Mouse (Mus musculus): ENCODE results near the gene Chchd5. TPM values are rescaled to one million over a fixed set of nuclear protein-coding genes. Genes with fewer than 3 reads are reported as not detected.

The Chchd5 gene
- polyA plus RNA-seq, 1 experiment = 19.9 TPM

- H3K4me1 ChIP-seq (ENCODE audit: control insufficient read depth, insufficient read depth, low read length) = no peaks in the 10 kb centered on the region
- WGBS = under 1% methylated on average over 35 of the region's 35 CpGs
- peak within 1 kb of the TSS; percentile 95 for H3K4me3 ChIP-seq (replicated peaks; ENCODE audit: control insufficient read depth, low read depth, low read length)
- no peak within 1 kb of the TSS for H3K27ac ChIP-seq (ENCODE audit: control insufficient read depth, insufficient read depth, low read depth, low read length, poor library complexity)
- no peak for TF ChIP-seq CTCF (IDR thresholded peaks at IDR 0.05; ENCODE audit: control insufficient read depth, insufficient read depth, low read length)
- peak; percentile 77; the same call in 1 of the 2 replicates for TF ChIP-seq POLR2A (IDR thresholded peaks at IDR 0.05; ENCODE audit: borderline replicate concordance, control insufficient read depth, low read depth, low read length)
Measured at GRCm38 (mm10) chr2:129100784-129101310, 28.7 kb upstream of the Chchd5 start, which contains the start of gene Polr1b. Gene Polr1b (plus strand): TSS chr2:129100995.

- H3K4me1 ChIP-seq (ENCODE audit: control insufficient read depth, insufficient read depth, low read length) = peaks cover 2% of the 10 kb centered on the region
- H3K27ac ChIP-seq (ENCODE audit: control insufficient read depth, insufficient read depth, low read depth, low read length, poor library complexity) = no peak overlapping the region
- H3K4me3 ChIP-seq (replicated peaks; ENCODE audit: control insufficient read depth, low read depth, low read length) = no peak overlapping the region
- TF ChIP-seq CTCF (IDR thresholded peaks at IDR 0.05; ENCODE audit: control insufficient read depth, insufficient read depth, low read length) (no peak), POLR2A (IDR thresholded peaks at IDR 0.05; ENCODE audit: borderline replicate concordance, control insufficient read depth, low read depth, low read length) (no peak)
- 91% methylated on average over 5 of the region's 5 CpGs for WGBS
Measured at GRCm38 (mm10) chr2:129112924-129113323, 16.6 kb upstream of the Chchd5 start.

GRCm38 (mm10) chr2:129115706-129116367 lies 13.7 kb upstream of the Chchd5 start:
- Histone ChIP-seq H3K4me1 (ENCODE audit: control insufficient read depth, insufficient read depth, low read length) (no peaks in the 10 kb centered on the region), H3K27ac (ENCODE audit: control insufficient read depth, insufficient read depth, low read depth, low read length, poor library complexity) (no peak overlapping the region), H3K4me3 (replicated peaks; ENCODE audit: control insufficient read depth, low read depth, low read length) (no peak overlapping the region)
- TF ChIP-seq POLR2A (IDR thresholded peaks at IDR 0.05; ENCODE audit: borderline replicate concordance, control insufficient read depth, low read depth, low read length) (no peak), CTCF (IDR thresholded peaks at IDR 0.05; ENCODE audit: control insufficient read depth, insufficient read depth, low read length) (no peak)
- 90% methylated on average over 9 of the region's 9 CpGs for WGBS

- Histone ChIP-seq H3K4me1 (ENCODE audit: control insufficient read depth, insufficient read depth, low read length) (no peaks in the 10 kb centered on the region), H3K4me3 (replicated peaks; ENCODE audit: control insufficient read depth, low read depth, low read length) (no peak overlapping the region), H3K27ac (ENCODE audit: control insufficient read depth, insufficient read depth, low read depth, low read length, poor library complexity) (no peak overlapping the region)
- WGBS = 94% methylated on average over 1 of the region's 1 CpGs
- no peak for TF ChIP-seq CTCF (IDR thresholded peaks at IDR 0.05; ENCODE audit: control insufficient read depth, insufficient read depth, low read length)
- no peak for TF ChIP-seq POLR2A (IDR thresholded peaks at IDR 0.05; ENCODE audit: borderline replicate concordance, control insufficient read depth, low read depth, low read length)
Measured at GRCm38 (mm10) chr2:129116368-129116739, 13.1 kb upstream of the Chchd5 start.

- Histone ChIP-seq H3K4me3 (replicated peaks; ENCODE audit: control insufficient read depth, low read depth, low read length) (no peak overlapping the region), H3K4me1 (ENCODE audit: control insufficient read depth, insufficient read depth, low read length) (no peaks in the 10 kb centered on the region), H3K27ac (ENCODE audit: control insufficient read depth, insufficient read depth, low read depth, low read length, poor library complexity) (no peak overlapping the region)
- TF ChIP-seq CTCF (IDR thresholded peaks at IDR 0.05; ENCODE audit: control insufficient read depth, insufficient read depth, low read length) = no peak
- no peak for TF ChIP-seq POLR2A (IDR thresholded peaks at IDR 0.05; ENCODE audit: borderline replicate concordance, control insufficient read depth, low read depth, low read length)
- 93% methylated on average over 12 of the region's 12 CpGs for WGBS
Measured at GRCm38 (mm10) chr2:129118061-129118460, 11.4 kb upstream of the Chchd5 start.

- TF ChIP-seq CTCF (IDR thresholded peaks at IDR 0.05; ENCODE audit: control insufficient read depth, insufficient read depth, low read length) (no peak), POLR2A (IDR thresholded peaks at IDR 0.05; ENCODE audit: borderline replicate concordance, control insufficient read depth, low read depth, low read length) (no peak)
- 90% methylated on average over 8 of the region's 8 CpGs for WGBS
- no peak overlapping the region for H3K4me3 ChIP-seq (replicated peaks; ENCODE audit: control insufficient read depth, low read depth, low read length)
- H3K27ac ChIP-seq (ENCODE audit: control insufficient read depth, insufficient read depth, low read depth, low read length, poor library complexity) = no peak overlapping the region
- H3K4me1 ChIP-seq (ENCODE audit: control insufficient read depth, insufficient read depth, low read length) = no peaks in the 10 kb centered on the region
Measured at GRCm38 (mm10) chr2:129121986-129122385, 7.5 kb upstream of the Chchd5 start.

GRCm38 (mm10) chr2:129129987-129130545 lies 566 bp downstream of the Chchd5 start:
- Histone ChIP-seq H3K27ac (ENCODE audit: control insufficient read depth, insufficient read depth, low read depth, low read length, poor library complexity) (peak overlapping the region; percentile 86), H3K4me3 (replicated peaks; ENCODE audit: control insufficient read depth, low read depth, low read length) (peak overlapping the region; percentile 76), H3K4me1 (ENCODE audit: control insufficient read depth, insufficient read depth, low read length) (peaks cover 6% of the 10 kb centered on the region; the same call in 1 of the 2 replicates)
- WGBS = 31% methylated on average over 18 of the region's 18 CpGs
- TF ChIP-seq CTCF (IDR thresholded peaks at IDR 0.05; ENCODE audit: control insufficient read depth, insufficient read depth, low read length) (no peak), POLR2A (IDR thresholded peaks at IDR 0.05; ENCODE audit: borderline replicate concordance, control insufficient read depth, low read depth, low read length) (no peak)

GRCm38 (mm10) chr2:129130776-129131175 lies 1.3 kb downstream of the Chchd5 start:
- WGBS = 91% methylated on average over 2 of the region's 2 CpGs
- peaks cover 6% of the 10 kb centered on the region; the same call in 1 of the 2 replicates for H3K4me1 ChIP-seq (ENCODE audit: control insufficient read depth, insufficient read depth, low read length)
- peak overlapping the region; percentile 22 for H3K4me3 ChIP-seq (replicated peaks; ENCODE audit: control insufficient read depth, low read depth, low read length)
- TF ChIP-seq POLR2A (IDR thresholded peaks at IDR 0.05; ENCODE audit: borderline replicate concordance, control insufficient read depth, low read depth, low read length) (no peak), CTCF (IDR thresholded peaks at IDR 0.05; ENCODE audit: control insufficient read depth, insufficient read depth, low read length) (no peak)
- H3K27ac ChIP-seq (ENCODE audit: control insufficient read depth, insufficient read depth, low read depth, low read length, poor library complexity) = no peak overlapping the region

Data from bone marrow, adult 2 months (tissue).